Mouse (Mus musculus) kidney, embryonic 16.5 days (tissue): ENCODE measurements around the gene Cdkn1a. TPM values are rescaled to one million over a fixed set of nuclear protein-coding genes. Genes with fewer than 3 reads are reported as not detected.
A peak's percentile ranks its signal among the peaks of the same experiment; 100 is the strongest.
"Not testable (repeated sequence)": the region's sequence is repeated elsewhere in the genome, so short reads cannot be mapped to it uniquely, and the experiment has no call there.

Source experiments
- ATAC-seq: fragments of 200-750 bp; cut with Nextera tagmentation; 2 replicates; pipeline ENCODE4 v1.8.0; 2017; ENCODE audit warnings: moderate TSS enrichment; ENCODE audit not compliant: low FRiP score, low TSS enrichment
- H3K27ac ChIP-seq: fragments of 300-500 bp; sonication (generic); 2 replicates; pipeline ENCODE4 v1.5.1; 2014; ENCODE audit warnings: low read length
- H3K27me3 ChIP-seq: fragments of 300-500 bp; sonication (generic); 2 replicates; pipeline ENCODE4 v1.6.1; 2014; ENCODE audit warnings: low read length, control low read depth, mixed read lengths; ENCODE audit not compliant: insufficient read depth
- H3K36me3 ChIP-seq: fragments of 300-500 bp; sonication (generic); 2 replicates; pipeline ENCODE4 v1.6.1; 2014; ENCODE audit warnings: low read length, control low read depth, mixed read lengths; ENCODE audit not compliant: insufficient read depth
- H3K4me1 ChIP-seq: fragments of 300-500 bp; sonication (generic); 2 replicates; pipeline ENCODE4 v1.6.1; 2014; ENCODE audit warnings: low read length, control low read depth, mixed read lengths; ENCODE audit not compliant: insufficient read depth
- H3K4me2 ChIP-seq: fragments of 300-500 bp; sonication (generic); replicated peaks from 2 replicates; pipeline ENCODE4 v1.6.1; 2014; ENCODE audit warnings: low read depth, low read length
- H3K4me3 ChIP-seq: fragments of 300-500 bp; sonication (generic); 2 replicates; pipeline ENCODE4 v1.5.1; 2014; ENCODE audit warnings: mild to moderate bottlenecking, low read length
- H3K9ac ChIP-seq: fragments of 300-500 bp; sonication (generic); replicated peaks from 2 replicates; pipeline ENCODE4 v1.6.1; 2014; ENCODE audit warnings: low read length
- H3K9me3 ChIP-seq: fragments of 300-500 bp; sonication (generic); 2 replicates; pipeline ENCODE4 v1.6.1; 2016; ENCODE audit warnings: low read length, control low read depth
- WGBS: fragments of 180-500 bp; shearing (Covaris S2); extraction: QIAGEN DNeasy Blood & Tissue Kit; methylation state at CpG from one replicate; pipeline ENCODE4 v1.1.7; 2014; 5-methylcytosine and 5-hydroxymethylcytosine counted together
- polyA plus RNA-seq: library from polyadenylated mRNA; unstranded; fragments of >200 nt; fragmentation: Nextera tagmentation; extraction: Ambion mirVana; gene quantifications from 2 replicates; pipeline ENCODE4 v1.2.1, GENCODE M21; 2015

Gene Cdkn1a
- polyA plus RNA-seq, 1 experiment from 2014 or later: 74.1 TPM

DNA sequence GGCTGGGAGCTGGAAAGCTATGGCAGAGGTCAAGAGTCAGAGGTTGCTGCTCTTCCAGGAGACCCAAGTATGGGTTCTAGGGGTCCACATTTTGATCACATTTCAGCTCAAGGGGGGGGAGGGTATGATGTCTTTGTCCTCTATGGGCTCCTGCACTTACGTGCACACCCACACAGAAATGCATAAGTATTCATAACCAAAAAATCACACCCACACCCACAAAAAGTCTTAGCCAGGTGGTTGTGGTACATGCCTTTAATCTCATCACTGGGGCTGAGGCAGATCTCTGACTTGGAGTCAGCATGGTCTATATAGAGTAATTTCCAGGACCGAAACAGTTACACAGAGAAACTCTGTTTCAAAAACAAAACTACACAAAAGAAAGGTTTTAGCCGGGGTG lies 24.8 kb upstream of the Cdkn1a start:
- Histone ChIP-seq H3K4me3 (no peak overlapping the region), H3K27ac (no peak overlapping the region), H3K9me3 (no peaks in the 10 kb centered on the region), H3K4me2 (no peak overlapping the region), H3K9ac (no peak overlapping the region), H3K4me1 (peaks cover 32% of the 10 kb centered on the region), H3K36me3 (no peaks in the 10 kb centered on the region), H3K27me3 (no peaks in the 10 kb centered on the region)
- WGBS: 96% methylated on average over 3 of the region's 3 CpGs
- no peak for ATAC-seq

GRCm38 (mm10) chr17:29067416-29067815 lies 23.4 kb upstream of the Cdkn1a start:
- not testable (repeated sequence) for H3K4me3 ChIP-seq, H3K27ac ChIP-seq, H3K27me3 ChIP-seq, H3K9me3 ChIP-seq, H3K4me2 ChIP-seq, ATAC-seq, H3K36me3 ChIP-seq, H3K9ac ChIP-seq
- 90% methylated on average over 3 of the region's 3 CpGs for WGBS
- peaks cover 35% of the 10 kb centered on the region for H3K4me1 ChIP-seq

DNA sequence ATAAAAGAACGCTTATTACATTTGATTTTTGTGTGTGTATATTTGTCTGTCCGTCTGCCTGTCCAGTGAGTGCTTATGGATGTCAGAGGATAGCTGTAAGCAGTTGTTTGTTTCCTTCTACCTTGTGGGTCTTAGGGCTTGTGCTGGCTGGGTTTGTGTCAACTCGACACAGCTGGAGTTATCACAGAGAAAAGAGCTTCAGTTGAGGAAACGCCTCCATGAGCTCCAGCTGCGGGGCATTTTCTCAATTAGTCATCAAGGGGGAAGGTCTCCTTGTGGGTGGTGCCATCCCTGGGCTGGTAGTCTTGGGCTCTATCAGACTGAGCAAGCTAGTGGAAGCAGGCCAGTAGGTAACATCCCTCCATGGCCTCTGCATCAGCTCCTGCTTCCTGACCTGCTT lies 22.9 kb upstream of the Cdkn1a start:
- 64% methylated on average over 5 of the region's 5 CpGs for WGBS

DNA sequence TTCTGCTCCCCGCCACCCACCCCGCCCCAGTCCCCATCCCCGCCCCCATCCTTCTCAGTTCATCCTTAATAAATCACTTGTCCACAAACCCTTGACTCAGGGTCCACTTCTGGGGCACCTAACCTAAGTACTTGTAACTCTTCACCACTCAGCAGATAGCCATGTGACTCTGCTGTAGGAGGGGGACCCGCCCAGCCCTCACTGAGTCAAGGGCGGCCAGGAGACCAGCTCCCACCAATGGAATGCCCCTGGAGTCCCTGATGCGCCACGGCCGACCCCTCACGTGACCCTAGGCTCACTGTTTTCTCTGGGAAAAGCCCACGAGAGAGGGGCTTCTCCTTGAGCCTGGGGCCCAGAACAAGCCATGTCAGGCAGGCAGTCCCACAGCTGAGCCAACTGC lies 21.7 kb upstream of the Cdkn1a start:
- peak overlapping the region; percentile 55 for H3K27ac ChIP-seq
- ATAC-seq: peak; percentile 85

More for the DNA sequence above, 22.9 kb upstream of the Cdkn1a start:
- Histone ChIP-seq H3K4me3 (no peak overlapping the region), H3K27me3 (no peaks in the 10 kb centered on the region), H3K4me1 (peaks cover 35% of the 10 kb centered on the region), H3K4me2 (no peak overlapping the region), H3K9ac (no peak overlapping the region), H3K36me3 (no peaks in the 10 kb centered on the region), H3K27ac (no peak overlapping the region), H3K9me3 (no peaks in the 10 kb centered on the region)
- ATAC-seq: no peak

DNA sequence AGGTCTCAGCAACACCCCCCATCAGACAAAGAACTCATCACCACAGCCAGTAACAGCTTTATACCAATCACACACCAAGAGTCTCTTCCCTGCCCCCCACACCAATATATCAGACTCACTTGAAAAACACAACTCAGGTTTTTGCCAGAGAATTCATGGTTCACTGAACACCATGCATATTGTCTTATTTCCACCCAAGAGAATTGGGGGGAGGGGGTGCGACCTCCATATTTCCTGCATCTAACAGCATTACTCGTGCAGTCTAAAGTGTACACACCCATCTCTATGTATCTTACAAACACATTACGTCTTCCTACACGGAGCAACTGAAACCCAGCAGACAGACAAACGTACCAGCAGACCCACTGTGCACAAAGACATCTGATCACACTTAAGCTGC lies 19.0 kb upstream of the Cdkn1a start:
- 45% methylated on average over 5 of the region's 5 CpGs for WGBS
- Histone ChIP-seq H3K27ac (no peak overlapping the region), H3K9ac (no peak overlapping the region), H3K4me2 (no peak overlapping the region), H3K4me1 (peaks cover 41% of the 10 kb centered on the region), H3K27me3 (no peaks in the 10 kb centered on the region), H3K9me3 (no peaks in the 10 kb centered on the region), H3K36me3 (no peaks in the 10 kb centered on the region), H3K4me3 (no peak overlapping the region)
- no peak for ATAC-seq

More for the DNA sequence above, 21.7 kb upstream of the Cdkn1a start:
- Histone ChIP-seq H3K27me3 (no peaks in the 10 kb centered on the region), H3K36me3 (no peaks in the 10 kb centered on the region), H3K4me1 (peaks cover 41% of the 10 kb centered on the region), H3K4me2 (no peak overlapping the region), H3K4me3 (no peak overlapping the region), H3K9ac (no peak overlapping the region), H3K9me3 (no peaks in the 10 kb centered on the region)
- 22% methylated on average over 10 of the region's 10 CpGs for WGBS

DNA sequence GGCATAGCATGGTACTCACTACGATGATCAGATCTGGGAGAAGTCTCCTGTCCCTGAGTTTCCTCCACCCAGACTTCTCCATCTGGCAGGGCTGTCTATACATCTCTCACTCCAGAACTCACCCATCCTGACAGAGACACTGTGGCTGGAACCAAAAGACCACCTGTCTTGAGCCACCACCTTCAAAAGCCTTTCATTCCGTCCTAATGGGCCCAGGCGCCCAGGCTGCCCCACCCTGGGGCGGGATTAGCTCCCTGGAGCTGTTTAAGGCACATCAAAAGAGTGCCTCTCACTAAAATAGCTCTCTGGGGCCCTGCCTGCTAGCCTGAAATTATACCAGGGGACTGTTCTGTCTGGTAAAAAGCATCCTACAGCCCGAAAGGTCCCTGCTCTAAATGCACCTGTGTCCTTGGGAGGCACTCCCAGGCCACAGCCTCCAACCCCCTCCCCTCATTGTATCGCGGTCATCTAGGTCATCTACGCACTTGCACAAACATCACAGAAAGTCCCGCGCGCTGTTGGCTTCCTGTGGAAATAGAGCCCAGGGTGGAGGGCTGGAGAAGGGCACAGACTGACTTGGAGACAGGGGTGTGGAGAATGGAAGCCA lies 18.0 kb upstream of the Cdkn1a start:
- WGBS: 17% methylated on average over 11 of the region's 11 CpGs
- Histone ChIP-seq H3K4me1 (peaks cover 41% of the 10 kb centered on the region), H3K4me2 (no peak overlapping the region), H3K9me3 (no peaks in the 10 kb centered on the region), H3K9ac (no peak overlapping the region), H3K27me3 (no peaks in the 10 kb centered on the region), H3K4me3 (no peak overlapping the region), H3K36me3 (no peaks in the 10 kb centered on the region), H3K27ac (no peak overlapping the region)
- no peak for ATAC-seq

DNA sequence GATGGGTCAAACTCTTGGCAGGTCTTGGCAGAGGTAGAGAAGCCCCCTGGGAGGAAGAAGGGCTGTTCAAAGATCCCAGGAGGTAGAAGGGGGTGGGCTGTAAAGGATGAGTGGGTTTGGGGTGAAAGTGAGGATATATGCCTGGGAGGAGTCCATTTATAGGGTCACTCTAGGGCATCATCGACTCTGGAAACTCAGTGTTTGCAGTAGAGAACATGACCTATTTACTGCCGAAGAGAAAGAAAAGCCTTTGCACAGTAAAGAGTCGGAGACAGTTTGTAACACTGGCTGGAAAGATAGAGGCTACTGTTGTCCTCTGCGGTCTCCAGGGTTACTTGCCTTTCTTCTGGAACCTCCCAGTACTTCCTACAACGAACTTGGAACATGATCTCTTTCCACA lies 17.5 kb upstream of the Cdkn1a start:
- Histone ChIP-seq H3K27me3 (no peaks in the 10 kb centered on the region), H3K36me3 (no peaks in the 10 kb centered on the region), H3K9me3 (no peaks in the 10 kb centered on the region), H3K4me2 (no peak overlapping the region), H3K4me1 (peaks cover 45% of the 10 kb centered on the region), H3K9ac (no peak overlapping the region), H3K4me3 (no peak overlapping the region), H3K27ac (no peak overlapping the region)
- 28% methylated on average over 5 of the region's 5 CpGs for WGBS
- no peak for ATAC-seq

DNA sequence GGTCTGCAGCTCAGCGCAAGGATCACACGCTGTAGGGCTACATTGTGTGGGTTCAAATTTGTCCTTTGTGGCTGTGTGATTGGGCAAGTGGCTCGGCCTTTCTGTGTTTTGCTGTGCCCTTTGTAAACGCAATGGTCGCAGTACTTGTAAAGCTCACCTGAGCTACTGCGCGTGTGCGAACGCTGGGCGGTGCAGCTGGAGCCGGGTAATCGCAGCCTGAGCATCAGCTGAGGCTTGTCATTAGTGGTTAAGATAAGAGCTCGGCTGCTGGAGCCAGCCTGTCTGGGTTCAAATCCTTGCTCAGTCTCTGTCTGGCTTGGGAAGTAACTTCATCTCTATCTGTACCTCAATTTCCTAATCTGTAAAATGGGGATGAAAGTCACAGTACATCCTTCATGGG lies 16.7 kb upstream of the Cdkn1a start:
- 83% methylated on average over 13 of the region's 13 CpGs for WGBS
- no peak overlapping the region for H3K9ac ChIP-seq
- no peak for ATAC-seq
- no peak overlapping the region for H3K4me3 ChIP-seq
- no peaks in the 10 kb centered on the region for H3K9me3 ChIP-seq
- H3K36me3 ChIP-seq: no peaks in the 10 kb centered on the region
- H3K4me1 ChIP-seq: peaks cover 49% of the 10 kb centered on the region
- H3K27me3 ChIP-seq: no peaks in the 10 kb centered on the region
- H3K4me2 ChIP-seq: no peak overlapping the region
- H3K27ac ChIP-seq: no peak overlapping the region

- H3K4me3 ChIP-seq: no peak overlapping the region
These were observed 14.5 kb upstream of the Cdkn1a start for GRCm38 (mm10) chr17:29076235-29076634.

GRCm38 (mm10) chr17:29077786-29078509 lies 12.8 kb upstream of the Cdkn1a start:
- no peak overlapping the region for H3K27ac ChIP-seq
- no peaks in the 10 kb centered on the region for H3K27me3 ChIP-seq
- ATAC-seq: no peak
- H3K4me2 ChIP-seq: peak overlapping the region; percentile 55
- H3K4me1 ChIP-seq: peaks cover 38% of the 10 kb centered on the region
- H3K9ac ChIP-seq: peak overlapping the region; percentile 37; the same call in 1 of the 2 replicates
- no peaks in the 10 kb centered on the region for H3K9me3 ChIP-seq
- 18% methylated on average over 14 of the region's 14 CpGs for WGBS
- H3K36me3 ChIP-seq: no peaks in the 10 kb centered on the region
- H3K4me3 ChIP-seq: peak overlapping the region; percentile 34

More at GRCm38 (mm10) chr17:29076235-29076634, 14.5 kb upstream of the Cdkn1a start:
- no peaks in the 10 kb centered on the region for H3K36me3 ChIP-seq
- no peak overlapping the region for H3K27ac ChIP-seq
- ATAC-seq: no peak
- H3K4me1 ChIP-seq: peaks cover 45% of the 10 kb centered on the region
- no peaks in the 10 kb centered on the region for H3K9me3 ChIP-seq
- H3K4me2 ChIP-seq: no peak overlapping the region
- 87% methylated on average over 8 of the region's 8 CpGs for WGBS
- H3K27me3 ChIP-seq: no peaks in the 10 kb centered on the region
- H3K9ac ChIP-seq: no peak overlapping the region
